Mouse (Mus musculus): ENCODE results near the gene Slc48a1.
A peak's percentile ranks its signal among the peaks of the same experiment; 100 is the strongest.

Gene Slc48a1

GRCm38 (mm10) chr15:97828221-97828842, 50.0 kb downstream of the Slc48a1 start:
- no peak for DNase-seq

- no peak for DNase-seq
These were observed 50.6 kb downstream of the Slc48a1 start for GRCm38 (mm10) chr15:97828901-97829338.

- DNase-seq: no peak
These were observed 51.1 kb downstream of the Slc48a1 start for GRCm38 (mm10) chr15:97829432-97829831.

- DNase-seq: no peak
These were observed 52.0 kb downstream of the Slc48a1 start for GRCm38 (mm10) chr15:97830253-97830787.

GRCm38 (mm10) chr15:97830788-97831241, 52.5 kb downstream of the Slc48a1 start:
- no peak for DNase-seq

GRCm38 (mm10) chr15:97831242-97831986, 53.1 kb downstream of the Slc48a1 start:
- DNase-seq: peak; percentile 79

- DNase-seq: no peak
These were observed 53.8 kb downstream of the Slc48a1 start for GRCm38 (mm10) chr15:97831987-97832640.

- no peak for DNase-seq
These were observed 54.6 kb downstream of the Slc48a1 start for GRCm38 (mm10) chr15:97832764-97833479.

- DNase-seq: no peak
These were observed 58.0 kb downstream of the Slc48a1 start for GRCm38 (mm10) chr15:97836153-97836893.

GRCm38 (mm10) chr15:97836894-97837247, 58.6 kb downstream of the Slc48a1 start:
- DNase-seq: no peak

- no peak for DNase-seq
These were observed 59.3 kb downstream of the Slc48a1 start for GRCm38 (mm10) chr15:97837491-97838061.

- DNase-seq: no peak
These were observed 60.1 kb downstream of the Slc48a1 start for GRCm38 (mm10) chr15:97838395-97838794.

- DNase-seq: no peak
These were observed 60.7 kb downstream of the Slc48a1 start for GRCm38 (mm10) chr15:97839012-97839411.

GRCm38 (mm10) chr15:97839473-97839872, 61.2 kb downstream of the Slc48a1 start:
- no peak for DNase-seq

- DNase-seq: no peak
These were observed 61.7 kb downstream of the Slc48a1 start for GRCm38 (mm10) chr15:97839991-97840455.

GRCm38 (mm10) chr15:97840781-97841180, 62.5 kb downstream of the Slc48a1 start:
- DNase-seq: no peak

- DNase-seq: no peak
These were observed 63.1 kb downstream of the Slc48a1 start for GRCm38 (mm10) chr15:97841383-97841782.

- DNase-seq: no peak
These were observed 63.7 kb downstream of the Slc48a1 start for GRCm38 (mm10) chr15:97842058-97842457.
